Mouse (Mus musculus) liver, adult 2 months (tissue): ENCODE results near the gene Kirrel3. TPM values are rescaled to one million over a fixed set of nuclear protein-coding genes. Genes with fewer than 3 reads are reported as not detected.

Source experiments
- DNase-seq: peaks from one replicate; pipeline ENCODE4 v3.0.0-alpha.2; 2011; ENCODE audit warnings: low read depth, low spot score; ENCODE audit errors: extremely low read depth
- H3K27ac ChIP-seq: fragments of 200-500 bp; replicated peaks from 2 replicates; pipeline ENCODE4 v1.5.1; 2012; ENCODE audit warnings: low read depth, mild to moderate bottlenecking, control low read depth, inconsistent platforms, low read length; ENCODE audit not compliant: insufficient read depth
- H3K27me3 ChIP-seq: fragments of 200-500 bp; 2 replicates; pipeline ENCODE4 v1.6.1; 2012; ENCODE audit warnings: mild to moderate bottlenecking, moderate library complexity, low read length, inconsistent platforms; ENCODE audit not compliant: control insufficient read depth, insufficient read depth
- H3K36me3 ChIP-seq: fragments of 200-500 bp; 2 replicates; pipeline ENCODE4 v1.6.1; 2012; ENCODE audit warnings: low read length, inconsistent platforms; ENCODE audit not compliant: control insufficient read depth, insufficient read depth
- H3K4me1 ChIP-seq: fragments of 200-500 bp; 2 replicates; pipeline ENCODE4 v1.6.1; 2011; ENCODE audit warnings: low read length; ENCODE audit not compliant: control insufficient read depth, insufficient read depth
- H3K4me3 ChIP-seq: fragments of 200-500 bp; 2 replicates; pipeline ENCODE4 v1.5.1; 2011; ENCODE audit warnings: low read depth, mild to moderate bottlenecking, control low read depth, low read length, moderate library complexity; ENCODE audit not compliant: insufficient read depth
- H3K79me2 ChIP-seq: fragments of 200-500 bp; 2 replicates; pipeline ENCODE4 v1.6.1; 2012; ENCODE audit warnings: inconsistent platforms, mild to moderate bottlenecking, low read length, moderate library complexity; ENCODE audit not compliant: control insufficient read depth, insufficient read depth
- H3K9ac ChIP-seq: fragments of 200-500 bp; 2 replicates; pipeline ENCODE4 v1.6.1; 2012; ENCODE audit warnings: low read depth, mild to moderate bottlenecking, control low read depth, inconsistent platforms, low read length
- CTCF ChIP-seq: fragments of 200-500 bp; IDR thresholded peaks from 2 replicates; pipeline ENCODE4 v1.5.1; 2011; ENCODE audit warnings: low read depth, low read length, control low read depth
- POLR2A ChIP-seq: fragments of 200-500 bp; IDR thresholded peaks from 2 replicates; pipeline ENCODE4 v1.6.1; 2011; ENCODE audit warnings: low read length, control low read depth; ENCODE audit not compliant: insufficient read depth; ENCODE audit errors: extremely low read depth
- WGBS: fragments of 180-500 bp; shearing (Covaris S2); methylation state at CpG from one replicate; pipeline ENCODE4 v1.1.7; 2018; 5-methylcytosine and 5-hydroxymethylcytosine counted together
- polyA plus RNA-seq: library from polyadenylated mRNA; depleted of rRNA; stranded (reverse); fragments of >200 nt; gene quantifications from 2 replicates; pipeline ENCODE4 v1.2.3, GENCODE M21; 2012
- total RNA-seq: library from RNA; depleted of rRNA; stranded (reverse); fragments of >200 nt; gene quantifications from 2 replicates; pipeline ENCODE4 v1.2.3, GENCODE M21; 2014

Kirrel3 gene
- total and polyA plus RNA-seq, 2 experiments: 0.09 TPM; not detected in 1

DNA sequence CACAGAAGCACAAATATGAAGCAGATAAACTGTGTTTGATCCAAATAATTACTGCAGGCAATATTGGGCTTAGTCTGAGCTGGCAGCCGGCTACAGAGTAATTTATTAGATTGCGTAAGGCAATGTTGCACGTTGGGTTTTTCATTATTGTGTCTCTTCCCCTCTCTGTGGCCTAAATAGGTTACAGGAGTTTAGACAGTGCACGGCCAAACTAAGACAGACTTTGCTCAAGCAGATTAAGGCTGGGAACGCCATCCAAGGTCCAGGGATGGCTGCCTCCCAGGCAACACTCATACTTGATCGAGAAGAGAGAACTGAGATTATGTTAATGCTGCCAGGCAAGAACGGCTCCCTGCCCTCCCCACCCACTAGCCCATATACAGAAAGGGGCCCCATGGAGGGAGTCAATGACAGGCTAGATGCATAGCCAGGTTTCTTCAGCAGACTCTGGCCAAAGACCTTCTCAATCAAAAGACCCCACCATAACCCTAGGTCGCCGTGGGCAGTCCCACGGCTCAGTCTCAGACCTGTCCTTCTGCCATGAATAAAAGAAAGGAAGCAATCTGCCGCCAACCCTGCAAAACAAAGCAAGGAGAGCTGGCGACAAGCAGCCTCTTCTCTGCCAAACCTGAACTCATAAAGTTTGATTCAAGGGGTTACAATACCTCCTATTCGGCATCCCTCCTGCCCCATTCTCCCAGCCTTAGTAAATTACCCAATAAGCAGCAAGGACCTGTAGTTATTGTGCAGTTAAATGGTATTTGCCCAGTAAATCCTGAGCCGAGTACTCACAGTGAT lies 437.6 kb downstream of the Kirrel3 start:
- H3K36me3 ChIP-seq: no peaks in the 10 kb centered on the region
- DNase-seq: peak; percentile 18
- H3K4me3 ChIP-seq: no peak overlapping the region
- H3K79me2 ChIP-seq: no peaks in the 10 kb centered on the region
- WGBS: 79% methylated on average over 14 of the region's 14 CpGs
- H3K9ac ChIP-seq: no peak overlapping the region
- H3K4me1 ChIP-seq: no peaks in the 10 kb centered on the region
- no peak for TF ChIP-seq CTCF
- TF ChIP-seq POLR2A: no peak
- no peaks in the 10 kb centered on the region for H3K27me3 ChIP-seq
- H3K27ac ChIP-seq: no peak overlapping the region

DNA sequence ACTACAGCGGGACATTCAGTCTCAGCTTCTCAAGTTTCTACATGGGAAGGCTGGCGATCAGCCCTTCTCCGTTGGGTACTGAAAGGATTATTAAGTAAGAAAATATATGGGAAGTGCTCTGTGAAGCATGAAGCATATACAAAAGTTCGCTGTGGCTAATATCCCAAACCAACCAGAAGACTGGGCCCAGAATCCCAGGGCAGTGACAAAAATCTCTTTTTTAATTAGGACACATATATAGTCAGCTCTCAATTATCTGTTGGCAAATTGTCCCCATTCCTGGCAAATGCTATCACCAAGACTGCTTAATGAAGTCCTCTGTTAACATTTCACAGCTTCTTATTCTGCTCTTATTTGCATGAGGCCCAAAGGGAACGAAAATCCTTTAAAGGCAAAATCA lies 439.9 kb downstream of the Kirrel3 start:
- no peaks in the 10 kb centered on the region for H3K4me1 ChIP-seq
- H3K9ac ChIP-seq: no peak overlapping the region
- H3K79me2 ChIP-seq: no peaks in the 10 kb centered on the region
- 76% methylated on average over 5 of the region's 5 CpGs for WGBS
- no peak overlapping the region for H3K4me3 ChIP-seq
- H3K27ac ChIP-seq: no peak overlapping the region
- no peak for DNase-seq
- H3K27me3 ChIP-seq: no peaks in the 10 kb centered on the region
- TF ChIP-seq CTCF: no peak
- no peak for TF ChIP-seq POLR2A
- no peaks in the 10 kb centered on the region for H3K36me3 ChIP-seq

DNA sequence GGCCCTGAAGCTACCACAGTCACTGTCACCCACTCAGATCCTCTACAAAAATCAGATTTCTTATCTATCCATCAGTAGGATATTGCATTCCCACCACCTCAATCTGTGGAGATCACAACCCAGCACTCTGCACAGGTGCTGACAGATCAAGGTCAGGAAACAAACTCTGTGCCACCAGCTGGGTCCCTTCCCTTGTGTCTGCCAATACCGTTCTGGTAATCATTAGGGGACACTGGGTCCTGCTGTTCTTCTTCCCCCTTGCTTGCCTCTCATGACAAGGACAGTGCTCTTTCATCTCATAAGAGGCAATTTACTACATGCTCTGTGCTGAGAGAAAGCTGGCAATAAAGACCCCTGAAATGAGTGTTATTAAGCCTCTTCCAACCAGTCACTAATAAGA lies 444.7 kb downstream of the Kirrel3 start:
- no peaks in the 10 kb centered on the region for H3K79me2 ChIP-seq
- H3K4me1 ChIP-seq: no peaks in the 10 kb centered on the region
- H3K27ac ChIP-seq: no peak overlapping the region
- 81% methylated on average over 1 of the region's 1 CpGs for WGBS
- H3K27me3 ChIP-seq: no peaks in the 10 kb centered on the region
- H3K9ac ChIP-seq: no peak overlapping the region
- H3K36me3 ChIP-seq: no peaks in the 10 kb centered on the region
- H3K4me3 ChIP-seq: no peak overlapping the region
- DNase-seq: no peak
- TF ChIP-seq POLR2A (no peak), CTCF (no peak)

DNA sequence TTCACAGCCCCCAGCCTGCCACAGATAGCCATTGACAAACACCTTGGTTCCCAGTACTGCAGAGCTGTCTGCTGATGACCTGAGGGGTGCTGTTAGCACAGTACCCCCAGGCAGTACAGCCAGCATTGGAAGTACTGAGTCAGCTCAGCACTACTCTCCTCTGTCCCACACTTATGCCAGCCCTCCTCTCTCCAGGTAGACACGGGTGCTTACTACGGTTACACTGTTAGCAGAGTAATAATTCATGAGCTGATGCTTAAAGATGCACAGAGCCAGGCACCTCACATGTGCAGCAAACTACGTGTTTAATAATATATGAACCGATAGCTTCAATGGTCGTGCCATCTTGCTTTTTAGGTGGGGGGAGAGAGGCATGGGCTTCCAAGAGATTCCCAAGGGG lies 452.4 kb downstream of the Kirrel3 start:
- no peak overlapping the region for H3K27ac ChIP-seq
- no peaks in the 10 kb centered on the region for H3K27me3 ChIP-seq
- H3K4me3 ChIP-seq: no peak overlapping the region
- H3K36me3 ChIP-seq: no peaks in the 10 kb centered on the region
- H3K79me2 ChIP-seq: no peaks in the 10 kb centered on the region
- no peaks in the 10 kb centered on the region for H3K4me1 ChIP-seq
- WGBS: 82% methylated on average over 5 of the region's 5 CpGs
- no peak for DNase-seq
- no peak overlapping the region for H3K9ac ChIP-seq
- TF ChIP-seq POLR2A (no peak), CTCF (no peak)

DNA sequence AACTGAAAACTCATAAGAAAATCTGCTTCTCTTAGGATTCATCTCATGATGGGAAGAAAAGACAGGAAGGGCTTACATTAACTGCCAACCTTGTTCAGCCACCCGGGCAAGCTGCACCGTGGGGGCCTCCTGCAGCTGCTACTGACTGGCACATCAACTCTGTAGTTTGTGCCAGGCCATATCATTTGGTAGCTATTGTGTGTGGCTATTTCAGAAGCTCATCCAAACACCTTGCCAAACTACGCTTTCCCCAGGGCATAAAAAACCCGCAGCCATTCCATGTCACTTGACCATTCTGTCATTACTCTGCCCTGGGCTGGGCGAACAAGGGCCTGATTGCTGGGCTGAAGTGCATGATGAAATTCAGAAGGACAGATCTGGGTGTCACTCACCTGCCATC lies 453.9 kb downstream of the Kirrel3 start:
- H3K4me1 ChIP-seq: no peaks in the 10 kb centered on the region
- H3K79me2 ChIP-seq: no peaks in the 10 kb centered on the region
- no peaks in the 10 kb centered on the region for H3K36me3 ChIP-seq
- no peak for TF ChIP-seq CTCF
- TF ChIP-seq POLR2A: no peak
- no peak overlapping the region for H3K27ac ChIP-seq
- no peak for DNase-seq
- 89% methylated on average over 5 of the region's 5 CpGs for WGBS
- H3K9ac ChIP-seq: no peak overlapping the region
- H3K4me3 ChIP-seq: no peak overlapping the region
- no peaks in the 10 kb centered on the region for H3K27me3 ChIP-seq

DNA sequence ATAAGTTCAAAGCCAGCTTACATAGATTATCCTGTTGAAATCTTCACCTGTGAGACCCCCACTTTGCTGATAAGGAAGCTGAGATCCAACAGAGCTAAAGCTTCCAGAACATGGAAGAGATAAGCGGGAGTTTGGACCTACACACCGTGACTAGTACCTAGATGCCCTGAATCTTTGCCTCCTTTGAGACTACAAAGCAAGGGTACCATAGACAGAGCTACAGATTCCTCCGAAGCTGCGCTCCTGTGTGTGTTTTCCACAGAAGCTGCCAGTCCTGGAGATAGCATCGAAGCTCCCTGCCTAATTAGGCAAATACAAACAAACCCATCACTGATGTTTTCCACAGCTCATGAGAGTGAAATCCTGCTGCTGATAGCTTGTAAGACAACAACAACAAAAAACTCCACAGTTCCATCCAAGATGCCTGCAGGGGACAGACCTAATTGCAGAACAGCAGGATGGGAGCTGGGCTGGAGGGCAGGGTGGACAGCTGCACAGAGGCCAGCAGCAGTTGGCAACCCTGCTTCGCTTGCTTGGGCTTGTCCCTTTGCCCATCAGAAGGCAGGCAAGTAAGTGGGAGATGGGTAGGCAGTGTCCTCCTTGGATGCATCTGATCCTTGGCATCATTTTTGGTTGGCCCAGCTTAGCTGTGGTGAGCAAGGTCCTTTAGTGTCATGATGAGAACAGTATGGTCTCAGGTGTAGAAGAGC lies 456.6 kb downstream of the Kirrel3 start:
- Histone ChIP-seq H3K4me3 (no peak overlapping the region), H3K9ac (no peak overlapping the region), H3K36me3 (no peaks in the 10 kb centered on the region), H3K27me3 (no peaks in the 10 kb centered on the region; the same call in 1 of the 2 replicates), H3K27ac (no peak overlapping the region), H3K79me2 (no peaks in the 10 kb centered on the region), H3K4me1 (no peaks in the 10 kb centered on the region)
- no peak for DNase-seq
- TF ChIP-seq POLR2A (no peak), CTCF (no peak)
- 61% methylated on average over 6 of the region's 6 CpGs for WGBS
